Mouse (Mus musculus) heart, embryonic 11.5 days (tissue): ENCODE measurements around the gene Mfn2. TPM values are rescaled to one million over a fixed set of nuclear protein-coding genes. Genes with fewer than 3 reads are reported as not detected.
"Not testable (repeated sequence)": the region's sequence is repeated elsewhere in the genome, so short reads cannot be mapped to it uniquely, and the experiment has no call there.

Source experiments
- ATAC-seq: fragments of 200-750 bp; cut with Nextera tagmentation; replicated peaks from 2 replicates; pipeline ENCODE4 v1.8.0; 2017; ENCODE audit warnings: moderate library complexity; ENCODE audit not compliant: insufficient number of reproducible peaks, low FRiP score, low TSS enrichment
- H3K27ac ChIP-seq: fragments of 300-500 bp; sonication (generic); 2 replicates; pipeline ENCODE4 v1.5.1; 2014; ENCODE audit warnings: mild to moderate bottlenecking, low read depth, low read length
- H3K27me3 ChIP-seq: fragments of 300-500 bp; sonication (generic); 2 replicates; pipeline ENCODE4 v1.6.1; 2014; ENCODE audit warnings: mild to moderate bottlenecking, low read length, mixed read lengths; ENCODE audit not compliant: control insufficient read depth, insufficient read depth
- H3K36me3 ChIP-seq: fragments of 300-500 bp; sonication (generic); 2 replicates; pipeline ENCODE4 v1.6.1; 2014; ENCODE audit warnings: mild to moderate bottlenecking, low read length, moderate library complexity, mixed read lengths; ENCODE audit not compliant: control insufficient read depth, insufficient read depth
- H3K4me1 ChIP-seq: fragments of 300-500 bp; sonication (generic); 2 replicates; pipeline ENCODE4 v1.6.1; 2014; ENCODE audit warnings: low read length; ENCODE audit not compliant: control insufficient read depth, insufficient read depth
- H3K4me2 ChIP-seq: fragments of 300-500 bp; sonication (generic); 2 replicates; pipeline ENCODE4 v1.6.1; 2014; ENCODE audit warnings: mild to moderate bottlenecking, moderate library complexity
- H3K4me3 ChIP-seq: fragments of 300-500 bp; sonication (generic); 2 replicates; pipeline ENCODE4 v1.5.1; 2014; ENCODE audit warnings: low read depth, low read length
- H3K9ac ChIP-seq: fragments of 300-500 bp; sonication (generic); 2 replicates; pipeline ENCODE4 v1.6.1; 2014; ENCODE audit warnings: mild to moderate bottlenecking, low read depth, low read length, moderate library complexity
- H3K9me3 ChIP-seq: fragments of 300-500 bp; sonication (generic); replicated peaks from 2 replicates; pipeline ENCODE4 v1.6.1; 2016; ENCODE audit warnings: low read length; ENCODE audit not compliant: control insufficient read depth
- WGBS: fragments of 180-500 bp; shearing (Covaris S2); extraction: QIAGEN DNeasy Blood & Tissue Kit; methylation state at CpG from one replicate; pipeline ENCODE4 v1.1.7; 2014; ENCODE audit not compliant: insufficient replicate concordance; 5-methylcytosine and 5-hydroxymethylcytosine counted together
- polyA plus RNA-seq: library from polyadenylated mRNA; unstranded; fragments of >200 nt; fragmentation: Nextera tagmentation; extraction: Ambion mirVana; gene quantifications from 2 replicates; pipeline ENCODE4 v1.2.1, GENCODE M21; 2014

Mfn2 gene
- polyA plus RNA-seq, 1 experiment from 2014 or later = 61.8 TPM

- Histone ChIP-seq H3K27ac (peak within 1 kb of the TSS; percentile 72), H3K4me3 (peak within 1 kb of the TSS; percentile 81), H3K27me3 (no peaks in the 10 kb centered on the region), H3K4me2 (peak within 1 kb of the TSS; percentile 83), H3K36me3 (peaks cover 18% of the 10 kb centered on the region), H3K9ac (peak within 1 kb of the TSS; percentile 81), H3K4me1 (peaks cover 17% of the 10 kb centered on the region), H3K9me3 (no peaks in the 10 kb centered on the region)
- ATAC-seq = peak; percentile 97
- under 1% methylated on average over 30 of the region's 30 CpGs for WGBS
These were observed 36.0 kb downstream of the Mfn2 start, which contains the start of the genes Miip and Fv1 for GRCm38 (mm10) chr4:147868450-147869031. TSS of gene Miip (minus strand) at chr4:147868816. TSS of gene Fv1 (plus strand) at chr4:147868979.

- Histone ChIP-seq H3K4me2 (peak overlapping the region; percentile 78), H3K36me3 (peaks cover 13% of the 10 kb centered on the region), H3K4me1 (peaks cover 17% of the 10 kb centered on the region), H3K4me3 (peak overlapping the region; percentile 81), H3K27ac (peak overlapping the region; percentile 72), H3K27me3 (no peaks in the 10 kb centered on the region), H3K9me3 (no peaks in the 10 kb centered on the region), H3K9ac (peak overlapping the region; percentile 77)
- 7% methylated on average over 22 of the region's 22 CpGs for WGBS
- ATAC-seq = no peak
These were observed 36.7 kb downstream of the Mfn2 start for GRCm38 (mm10) chr4:147867563-147868449.

- H3K27ac ChIP-seq, H3K4me3 ChIP-seq, H3K4me2 ChIP-seq, ATAC-seq, H3K9ac ChIP-seq, H3K27me3 ChIP-seq, H3K9me3 ChIP-seq: not testable (repeated sequence)
- Histone ChIP-seq H3K36me3 (peaks cover 20% of the 10 kb centered on the region), H3K4me1 (peaks cover 17% of the 10 kb centered on the region)
- WGBS = 28% methylated on average over 3 of the region's 3 CpGs
These were observed 37.7 kb downstream of the Mfn2 start for GRCm38 (mm10) chr4:147866793-147867192.

- WGBS = 94% methylated on average over 9 of the region's 9 CpGs
- Histone ChIP-seq H3K9me3 (no peaks in the 10 kb centered on the region), H3K27ac (no peak overlapping the region), H3K9ac (no peak overlapping the region), H3K27me3 (no peaks in the 10 kb centered on the region), H3K4me1 (peaks cover 17% of the 10 kb centered on the region), H3K4me2 (no peak overlapping the region), H3K36me3 (peaks cover 23% of the 10 kb centered on the region), H3K4me3 (no peak overlapping the region)
- ATAC-seq = no peak
These were observed 38.4 kb downstream of the Mfn2 start for GRCm38 (mm10) chr4:147866056-147866455.

GRCm38 (mm10) chr4:147865651-147866050, 38.9 kb downstream of the Mfn2 start:
- no peak overlapping the region for H3K27ac ChIP-seq
- H3K36me3 ChIP-seq = peaks cover 27% of the 10 kb centered on the region
- no peaks in the 10 kb centered on the region for H3K27me3 ChIP-seq
- H3K9me3 ChIP-seq = no peaks in the 10 kb centered on the region
- ATAC-seq = no peak
- H3K4me2 ChIP-seq = no peak overlapping the region
- WGBS = 92% methylated on average over 6 of the region's 6 CpGs
- H3K4me3 ChIP-seq = no peak overlapping the region
- H3K4me1 ChIP-seq = peaks cover 17% of the 10 kb centered on the region
- no peak overlapping the region for H3K9ac ChIP-seq

GRCm38 (mm10) chr4:147862051-147862450, 42.5 kb downstream of the Mfn2 start:
- Histone ChIP-seq H3K27me3 (no peaks in the 10 kb centered on the region), H3K4me1 (no peaks in the 10 kb centered on the region), H3K36me3 (peaks cover 28% of the 10 kb centered on the region), H3K9me3 (no peaks in the 10 kb centered on the region), H3K4me3 (no peak overlapping the region), H3K27ac (no peak overlapping the region), H3K4me2 (no peak overlapping the region), H3K9ac (no peak overlapping the region)
- no peak for ATAC-seq
- 89% methylated on average over 3 of the region's 3 CpGs for WGBS

GRCm38 (mm10) chr4:147850776-147851175, 53.7 kb downstream of the Mfn2 start:
- no peak for ATAC-seq
- no peak overlapping the region for H3K9ac ChIP-seq
- H3K27ac ChIP-seq = no peak overlapping the region
- no peak overlapping the region for H3K4me3 ChIP-seq
- H3K9me3 ChIP-seq = no peaks in the 10 kb centered on the region
- H3K4me1 ChIP-seq = peaks cover 4% of the 10 kb centered on the region
- H3K36me3 ChIP-seq = no peaks in the 10 kb centered on the region
- WGBS = 62% methylated on average over 2 of the region's 2 CpGs
- no peaks in the 10 kb centered on the region for H3K27me3 ChIP-seq
- no peak overlapping the region for H3K4me2 ChIP-seq

GRCm38 (mm10) chr4:147848584-147848991, 55.9 kb downstream of the Mfn2 start:
- no peak overlapping the region for H3K27ac ChIP-seq
- 8% methylated on average over 4 of the region's 4 CpGs for WGBS
- H3K27me3 ChIP-seq = no peaks in the 10 kb centered on the region
- peak overlapping the region; percentile 71 for H3K4me2 ChIP-seq
- H3K4me1 ChIP-seq = peaks cover 4% of the 10 kb centered on the region
- peak overlapping the region; percentile 90 for H3K4me3 ChIP-seq
- no peaks in the 10 kb centered on the region for H3K36me3 ChIP-seq
- H3K9me3 ChIP-seq = no peaks in the 10 kb centered on the region
- peak overlapping the region; percentile 72 for H3K9ac ChIP-seq
- peak; percentile 43 for ATAC-seq
